Mouse (Mus musculus) embryo, embryonic 9.5 days (tissue): Measurements from ENCODE around the gene 1500009C09Rik.
A peak's percentile ranks its signal among the peaks of the same experiment; 100 is the strongest.

Experiments
- DNase-seq: peaks from one replicate; pipeline ENCODE4 v3.0.0-alpha.2; 2017; ENCODE audit errors: extremely low spot score

The 1500009C09Rik gene

DNA sequence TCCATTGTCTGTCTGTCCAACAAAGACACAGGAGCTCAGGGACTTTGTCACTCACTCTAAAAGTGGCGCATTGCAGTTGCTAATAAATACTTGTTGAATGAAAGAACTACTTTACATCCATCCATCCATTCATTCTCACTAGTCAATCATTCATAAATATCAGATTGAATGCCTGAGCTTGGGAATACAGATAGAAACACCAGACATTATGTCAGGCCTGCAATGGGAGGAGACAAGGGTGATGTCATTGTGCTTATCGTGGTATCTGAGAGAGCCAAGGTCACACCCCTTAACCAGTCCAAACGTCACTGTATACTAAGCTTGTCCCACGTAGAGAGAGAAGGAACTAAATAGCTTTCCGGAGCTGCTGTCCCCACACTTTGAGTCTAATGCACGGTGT, at the start of gene 1500009C09Rik:
Gene 1500009C09Rik, plus strand, starts transcription at position 301 of the 400 bp plus-strand sequence.
- DNase-seq = no peak

DNA sequence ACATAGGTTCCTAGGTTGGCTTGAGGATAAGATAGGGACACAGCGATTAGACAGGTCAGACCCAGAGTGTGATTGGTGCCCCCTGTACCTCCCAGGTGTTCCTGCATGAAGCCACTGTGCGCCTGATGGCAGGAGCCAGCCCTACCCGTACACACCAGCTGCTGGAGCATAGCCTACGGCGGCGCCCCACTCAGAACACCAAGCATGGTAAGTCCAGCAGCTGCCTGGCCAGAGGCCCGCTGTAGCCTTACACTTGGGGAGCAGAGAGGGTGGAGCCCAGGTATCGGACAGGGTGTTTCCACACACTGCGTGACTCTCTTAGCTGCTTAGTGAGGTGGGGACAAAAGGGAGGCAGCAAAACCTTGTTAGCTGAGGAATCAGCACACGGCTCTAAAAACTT, 49.1 kb upstream of the 1500009C09Rik start:
- DNase-seq = no peak

- DNase-seq = no peak
Measured at GRCm38 (mm10) chr15:82203611-82204351, 48.4 kb upstream of the 1500009C09Rik start.

DNA sequence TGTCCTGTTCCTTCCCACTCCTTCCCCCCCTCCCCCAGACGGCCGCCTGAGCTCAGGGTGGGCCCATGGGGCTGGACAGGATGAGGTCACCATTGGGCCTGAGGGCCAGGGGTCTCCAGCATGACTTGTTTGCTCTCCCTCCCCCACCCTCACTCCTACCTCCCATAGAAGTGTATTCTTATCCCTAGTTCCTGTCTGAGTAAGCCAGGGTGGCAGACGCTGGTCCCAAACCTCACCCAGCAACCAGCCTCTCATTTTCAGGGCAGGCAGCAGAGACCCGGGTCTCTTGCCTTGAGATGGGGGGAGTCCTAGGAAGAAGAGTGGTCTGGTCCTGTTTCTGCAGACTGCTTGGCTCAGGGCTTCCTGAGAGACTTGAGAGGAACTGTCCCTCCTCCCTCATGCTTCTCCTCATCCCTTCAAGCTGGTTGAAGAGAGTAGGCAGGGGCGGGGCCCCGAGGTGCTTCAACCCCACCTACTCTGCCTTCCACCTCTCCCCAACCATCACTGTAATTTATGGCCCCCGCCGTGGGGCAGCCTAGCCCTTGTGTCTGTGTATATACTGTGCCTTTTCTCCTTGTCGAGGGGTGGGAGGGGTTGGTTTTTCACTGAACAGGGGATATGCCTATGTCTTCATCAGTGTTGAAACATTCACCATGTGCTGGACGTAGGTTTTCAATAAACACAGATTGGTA, 47.4 kb upstream of the 1500009C09Rik start:
- no peak for DNase-seq

GRCm38 (mm10) chr15:82206365-82207104, 45.7 kb upstream of the 1500009C09Rik start:
- no peak for DNase-seq

DNA sequence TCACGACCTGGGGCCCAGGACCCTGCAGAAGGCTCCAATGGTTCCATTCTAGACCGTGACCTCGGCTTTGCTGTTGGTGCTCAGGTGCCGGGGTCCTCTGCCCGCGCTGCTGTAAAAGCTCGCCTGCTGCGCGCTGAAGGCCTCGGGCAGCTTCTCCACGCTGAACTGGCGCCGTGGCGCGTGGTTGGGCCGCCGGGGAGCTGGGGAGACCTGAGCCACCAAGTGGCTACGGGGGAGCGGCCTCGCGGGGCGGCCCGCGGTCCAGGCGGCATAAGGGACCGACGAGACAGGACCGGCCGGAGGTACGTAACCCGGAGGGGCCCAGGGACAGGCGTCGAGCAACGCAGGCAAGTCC, 45.1 kb upstream of the 1500009C09Rik start:
- no peak for DNase-seq

DNA sequence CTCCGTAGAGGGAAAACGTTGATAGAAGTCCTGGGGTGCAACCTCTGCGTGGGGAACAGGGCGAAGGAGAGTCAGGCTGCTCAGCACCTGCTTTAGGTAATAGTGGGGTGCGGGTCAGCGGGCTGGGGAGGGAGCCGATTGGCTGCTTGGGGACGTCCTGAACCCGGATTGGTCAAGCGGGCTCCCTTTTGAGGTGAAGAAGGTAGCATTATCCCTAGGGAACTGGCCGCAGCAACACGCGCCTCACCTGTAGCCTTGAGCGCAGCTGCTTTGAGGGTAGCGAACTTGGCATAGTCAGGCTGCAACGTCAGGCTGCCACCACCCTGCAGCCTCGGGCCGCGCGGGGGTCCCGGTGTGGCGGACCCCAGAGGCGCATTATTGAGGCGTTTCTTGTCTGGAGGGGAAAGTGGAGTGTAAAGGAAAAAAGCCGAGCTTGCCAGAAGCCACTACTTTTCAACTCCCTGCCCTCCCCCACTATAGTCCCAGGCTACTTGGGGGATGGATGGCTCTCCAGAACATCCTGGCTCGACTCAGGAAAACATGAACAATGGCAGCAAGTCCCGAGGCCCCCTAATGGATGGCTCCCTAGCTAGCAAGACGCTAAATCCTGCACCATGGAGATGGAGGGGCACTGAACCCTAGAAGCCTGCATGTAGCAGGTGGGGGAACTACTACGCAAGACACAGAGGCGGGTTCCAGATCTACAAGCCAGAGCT, 44.5 kb upstream of the 1500009C09Rik start:
- no peak for DNase-seq

- DNase-seq = no peak
Measured at GRCm38 (mm10) chr15:82208307-82208706, 43.9 kb upstream of the 1500009C09Rik start.

DNA sequence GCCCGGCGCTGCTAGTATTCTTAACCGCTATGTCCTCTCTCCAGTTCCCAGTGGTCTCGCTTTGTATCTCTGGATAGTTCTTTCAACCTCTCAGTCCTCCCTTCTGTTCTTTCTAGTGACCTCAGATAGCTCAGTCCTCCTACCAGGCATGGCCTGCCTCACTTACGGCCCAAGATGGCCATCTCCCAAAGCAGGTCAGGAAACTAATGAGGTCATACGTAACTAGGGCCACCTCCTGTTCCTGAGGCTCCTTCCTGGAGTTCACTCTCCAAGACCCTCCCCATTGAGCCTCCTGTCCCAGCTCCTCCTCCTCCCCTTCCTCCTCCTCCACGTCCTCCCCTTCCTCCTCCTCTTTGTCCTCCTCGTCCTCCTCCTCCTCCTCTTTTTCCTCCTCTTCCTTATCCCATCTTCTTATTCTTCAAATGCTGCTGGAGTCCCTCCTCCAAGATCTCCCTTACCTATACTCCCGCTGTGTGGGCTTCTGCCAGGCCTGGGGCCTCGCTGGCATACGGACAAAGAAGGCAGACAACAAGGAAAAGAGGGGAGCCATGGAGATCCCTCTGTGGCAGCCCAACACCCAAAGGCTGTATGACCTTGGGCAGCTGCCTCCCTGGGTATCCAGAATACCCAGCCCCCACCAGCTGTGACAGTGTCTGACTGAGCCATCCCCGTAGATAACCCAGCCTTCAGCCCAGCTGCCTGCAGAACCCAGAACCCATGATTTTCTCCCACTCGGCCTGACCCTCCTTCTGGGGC, 42.7 kb upstream of the 1500009C09Rik start:
- no peak for DNase-seq

GRCm38 (mm10) chr15:82210801-82211200, 41.4 kb upstream of the 1500009C09Rik start:
- no peak for DNase-seq

DNA sequence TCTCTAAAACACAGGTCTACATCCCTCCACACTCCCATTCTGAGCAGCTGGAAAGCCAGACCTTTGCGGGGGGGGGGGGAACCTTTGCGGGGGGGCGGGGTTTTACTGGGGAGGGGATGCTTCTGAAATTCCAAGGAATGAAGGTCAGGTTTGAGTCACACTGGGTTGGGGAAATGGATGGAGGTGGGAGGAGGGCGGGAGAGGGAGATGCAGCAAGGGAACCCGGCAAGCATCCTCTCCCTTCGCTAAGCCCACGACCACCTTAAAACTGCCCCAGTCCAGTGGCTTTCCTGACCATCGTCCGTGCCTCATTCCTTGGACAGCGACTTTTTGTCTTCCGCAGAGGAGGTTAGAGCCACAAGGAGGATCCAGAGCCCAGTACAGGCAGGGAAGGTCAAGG, 40.9 kb upstream of the 1500009C09Rik start:
- no peak for DNase-seq

DNA sequence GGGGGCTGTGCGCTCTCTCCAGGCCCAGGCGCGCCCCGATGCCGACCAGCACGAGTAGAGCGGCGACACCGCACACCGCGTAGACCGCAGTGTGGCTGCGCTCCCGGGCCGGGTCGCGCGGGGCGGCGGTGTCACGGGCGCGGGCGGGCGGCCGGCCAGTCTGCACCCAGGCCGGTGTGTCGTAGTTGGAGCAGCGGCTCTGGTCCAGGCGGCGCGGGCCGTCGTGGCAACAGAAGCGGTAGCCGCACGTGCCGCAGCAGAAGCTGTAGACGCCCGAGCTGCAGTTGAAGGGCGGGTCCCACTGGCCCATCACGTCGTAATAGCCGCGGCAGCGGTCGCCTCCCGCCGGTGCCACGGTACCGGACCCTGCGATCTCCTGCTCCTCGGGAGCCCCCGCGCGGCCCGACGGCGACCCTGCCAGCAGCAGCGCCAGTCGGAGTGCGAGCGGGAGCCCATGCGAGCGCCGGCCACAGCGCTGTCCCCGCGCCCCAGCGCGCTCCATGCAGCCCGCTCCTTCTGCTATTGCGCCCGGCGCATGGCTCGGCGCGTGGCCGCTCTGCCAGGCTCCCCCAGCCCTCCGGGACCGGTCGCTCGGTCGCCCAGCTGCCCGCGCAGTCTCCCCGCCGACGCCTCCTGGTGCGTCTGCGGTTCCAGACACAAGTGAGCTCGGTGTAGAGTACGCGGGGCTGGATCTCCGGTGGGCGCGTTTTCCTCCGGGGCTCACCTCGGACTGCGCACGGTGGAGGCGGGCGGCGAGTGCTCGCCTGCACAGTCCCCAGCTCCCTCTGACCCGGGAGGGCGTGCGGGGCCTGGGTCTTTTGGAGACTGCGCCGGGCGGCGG, 40.1 kb upstream of the 1500009C09Rik start:
- peak; percentile 50 for DNase-seq

DNA sequence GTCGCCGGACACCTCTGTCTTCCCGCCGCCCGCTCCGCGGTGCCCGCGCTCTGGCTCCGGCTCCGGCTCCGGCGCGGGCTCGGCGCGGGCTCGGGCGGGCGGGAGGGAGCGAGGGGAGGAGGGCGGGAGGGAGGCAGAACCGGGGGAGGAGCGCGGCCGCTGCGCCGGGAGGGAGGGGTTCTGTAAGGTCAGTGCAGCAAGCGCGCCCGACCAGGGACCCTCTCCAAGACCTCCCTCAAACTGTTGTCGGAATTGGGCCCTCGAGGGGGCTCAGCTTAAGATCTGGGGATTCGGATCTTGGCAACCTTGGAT, 39.5 kb upstream of the 1500009C09Rik start, which contains the start of gene Shisa8:
Gene Shisa8, minus strand, starts transcription at position 64 of the 312 bp plus-strand sequence.
- no peak for DNase-seq

DNA sequence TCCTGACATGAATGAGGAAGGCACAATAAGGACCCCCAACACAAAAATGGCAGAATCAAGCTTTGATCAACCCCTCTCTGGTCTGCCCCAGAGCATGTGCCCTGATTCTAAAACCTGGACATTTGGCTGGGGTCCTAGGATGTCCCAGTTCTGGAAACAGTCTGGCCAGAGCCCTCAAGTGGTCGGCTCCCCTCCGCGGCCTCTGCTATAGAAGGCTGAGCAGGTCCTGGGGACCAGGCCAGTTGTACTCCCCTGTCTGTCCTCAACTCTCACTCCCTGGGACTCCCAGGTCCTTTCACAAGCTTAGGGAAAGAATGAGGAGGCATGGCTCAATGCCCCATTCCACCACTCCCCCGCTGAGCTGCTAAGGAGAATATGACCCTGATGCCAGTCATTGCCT, 39.0 kb upstream of the 1500009C09Rik start:
- DNase-seq = no peak

- no peak for DNase-seq
Measured at GRCm38 (mm10) chr15:82215332-82216046, 36.7 kb upstream of the 1500009C09Rik start.

DNA sequence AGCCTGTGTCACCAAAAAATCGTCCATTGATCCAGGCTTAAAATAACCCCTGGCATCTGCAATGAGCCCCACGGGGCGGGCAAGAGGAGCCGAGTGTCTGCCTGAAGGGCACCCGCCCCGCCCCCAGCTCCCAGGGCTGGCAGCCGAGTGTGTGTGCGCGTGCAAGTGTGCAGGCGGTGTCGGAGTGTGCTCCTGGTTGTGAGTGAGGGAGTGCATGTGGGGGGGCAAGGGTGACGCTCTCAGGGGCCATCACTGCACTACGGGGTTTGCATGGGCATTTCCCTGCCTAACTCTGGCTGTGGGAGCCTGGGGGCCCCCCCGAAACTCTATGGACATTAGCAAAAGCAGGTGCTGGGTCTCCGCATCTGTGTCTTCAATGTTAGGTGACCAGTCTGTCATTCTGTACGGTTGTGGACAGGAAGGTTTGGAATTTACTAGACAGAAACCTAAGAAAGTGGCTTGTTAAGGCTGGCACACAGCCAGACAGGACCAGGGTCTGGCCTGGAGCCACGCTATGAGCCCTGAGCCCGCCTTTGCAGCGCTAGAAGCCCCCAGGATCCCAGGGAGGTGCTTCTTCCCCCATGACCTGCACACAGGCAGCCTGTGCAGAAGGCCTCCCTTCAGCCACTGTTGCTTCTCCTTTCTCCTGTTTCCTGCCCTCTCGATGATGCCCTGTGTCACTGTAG, 35.9 kb upstream of the 1500009C09Rik start:
- DNase-seq = no peak

DNA sequence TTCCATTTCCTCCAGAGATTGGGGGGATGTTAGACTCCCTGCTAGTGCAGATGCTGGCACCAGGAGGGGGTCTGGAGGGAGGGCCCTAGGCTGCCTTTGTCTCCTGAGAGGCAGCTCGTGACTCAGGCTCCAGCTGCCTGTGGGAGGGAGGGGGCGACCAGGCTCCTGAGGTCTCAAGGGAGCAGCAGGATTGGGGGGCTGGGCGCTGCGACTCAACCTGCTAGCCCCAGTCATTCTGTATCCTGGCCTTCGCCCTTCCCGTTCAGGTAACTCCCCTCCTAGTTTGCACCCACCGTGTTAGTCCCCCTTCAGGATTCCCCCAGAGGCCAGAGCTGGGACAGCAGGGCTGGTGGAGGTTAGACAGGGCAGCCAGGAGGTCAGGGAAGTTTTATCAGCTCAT, 35.2 kb upstream of the 1500009C09Rik start:
- DNase-seq = no peak

GRCm38 (mm10) chr15:82217980-82218379, 34.2 kb upstream of the 1500009C09Rik start:
- DNase-seq = no peak
